In genomic region chr2:132455029-132455428, GRCm38 (mm10) we compare ENCODE assay signal across 22 mouse cellular contexts.
DNase-seq lines count a peak whose midpoint lies in the region; ATAC-seq and TF ChIP-seq lines count a peak whose summit lies in the region.
"Had no signal": no experiment of that assay in that cellular context is flagged by ENCODE, and none has a peak within 500 bp of the region (broad histone marks: within the 10 kb centered on the region; RNA-seq: fewer than 3 reads in every experiment).

No protein-coding gene starts in this region.

- H3K79me2 ChIP-seq in CH12.LX (replicated peaks; ENCODE audit: control insufficient read depth, extremely low read depth, insufficient read depth, poor library complexity, severe bottlenecking), result no peaks in the 10 kb centered on the region

- no peaks in the 10 kb centered on the region for H3K36me3 ChIP-seq in forebrain, embryonic 16.5 days (ENCODE audit: control insufficient read depth, insufficient read depth)
- no peaks in the 10 kb centered on the region for H3K36me3 ChIP-seq in forebrain, postnatal 0 days (ENCODE audit: insufficient read depth)
- H3K36me3 ChIP-seq in CH12.LX (replicated peaks in 1 of 2; ENCODE audit: control insufficient read depth in 1 of 2, insufficient read depth in 1 of 2, low read length in 1 of 2), result no peaks in the 10 kb centered on the region
- no peaks in the 10 kb centered on the region for H3K36me3 ChIP-seq in ES-E14 (ENCODE audit: control insufficient read depth, insufficient read depth, low read length, poor library complexity, severe bottlenecking)
- H3K36me3 ChIP-seq: embryonic facial prominence, embryonic 13.5 days; heart, embryonic 10.5 days; hindbrain, embryonic 12.5 days had no signal

- 0 out of 2 replicates have a peak, but pooled peaks have one; percentile 10 for ATAC-seq in forebrain, embryonic 16.5 days
- no peak for ATAC-seq in forebrain, postnatal 0 days
- ATAC-seq: hindbrain, embryonic 16.5 days; inflammation-experienced regulatory T-cells, adult 6 months; intestine, postnatal 0 days; Patski had no signal

- no peaks in the 10 kb centered on the region for H3K9me3 ChIP-seq in forebrain, embryonic 16.5 days (ENCODE audit: control insufficient read depth, low read length)
- H3K9me3 ChIP-seq in forebrain, postnatal 0 days (ENCODE audit: low read length), result no peaks in the 10 kb centered on the region
- H3K9me3 ChIP-seq in CH12.LX (replicated peaks; ENCODE audit: low read length), result no peaks in the 10 kb centered on the region
- no peaks in the 10 kb centered on the region for H3K9me3 ChIP-seq in ES-E14 (ENCODE audit: control insufficient read depth, insufficient read depth, low read depth, low read length)
- H3K9me3 ChIP-seq: embryonic facial prominence, embryonic 13.5 days; heart, embryonic 10.5 days; hindbrain, embryonic 12.5 days had no signal

- in situ Hi-C loops in CH12.LX (cut with MboI; ENCODE audit: low pct_ligation_motif_present, low pct_unique_long_range_greater_than_20kb, low sequenced_read_pairs), result no loop called here
- in situ Hi-C loops in ES-E14 (cut with MboI; ENCODE audit: low sequenced_read_pairs in 2 of 2, unreplicated experiment in 2 of 2), result no loop called here

- DNase-seq in forebrain, postnatal 0 days, result no peak
- DNase-seq in CH12.LX (ENCODE audit: extremely low read depth), result peak; percentile 14
- no peak for DNase-seq in ES-E14 (ENCODE audit: low read depth, low spot score)
- DNase-seq in brain, embryonic 14.5 days (ENCODE audit: low read depth), result peak; percentile 38
- no peak for DNase-seq in cerebellum, adult 2 months
- DNase-seq: adrenal gland, adult 8-10 months; adrenal gland, postnatal 36 days; cerebellum, adult 11-12 months; cerebellum, adult 9-11 months; cerebellum, postnatal 36 days; gastrocnemius, adult 2 months; gastrocnemius, postnatal 25 days; heart, postnatal 10 days; heart, postnatal 4 days had no signal

- dilution Hi-C loops in CH12.LX (cut with MboI; ENCODE audit: extremely low pct_ligation_motif_present, extremely low pct_unique_long_range_greater_than_20kb, low sequenced_read_pairs), result no loop called here

- TF ChIP-seq EP300 in CH12.LX (IDR thresholded peaks at IDR 0.05; ENCODE audit: low read length), result no peak

- H3K9ac ChIP-seq in forebrain, embryonic 16.5 days (replicated peaks; ENCODE audit: low read depth, low read length), result no peak overlapping the region
- no peak overlapping the region for H3K9ac ChIP-seq in forebrain, postnatal 0 days
- H3K9ac ChIP-seq in CH12.LX (ENCODE audit: insufficient read depth, low read depth) (no peak overlapping the region), ES-E14 (ENCODE audit: insufficient read depth, low read depth, low read length, poor library complexity, severe bottlenecking) (no peak overlapping the region)
- H3K9ac ChIP-seq: embryonic facial prominence, embryonic 13.5 days; hindbrain, embryonic 12.5 days had no signal

- no peak overlapping the region for H3K4me2 ChIP-seq in forebrain, embryonic 16.5 days (ENCODE audit: low read length)
- no peak overlapping the region for H3K4me2 ChIP-seq in forebrain, postnatal 0 days (ENCODE audit: low read depth)
- H3K4me2 ChIP-seq in CH12.LX (ENCODE audit: insufficient read depth, low read depth, poor library complexity, severe bottlenecking), result no peak overlapping the region
- H3K4me2 ChIP-seq: embryonic facial prominence, embryonic 13.5 days; hindbrain, embryonic 12.5 days had no signal

- TF ChIP-seq POLR2A in CH12.LX (IDR thresholded peaks at IDR 0.05; ENCODE audit: low read depth, low read length), result no peak
- no peak for TF ChIP-seq POLR2A in brain, embryonic 14.5 days (IDR thresholded peaks at IDR 0.05; ENCODE audit: borderline replicate concordance, extremely low read depth, insufficient read depth, insufficient read length, poor library complexity, severe bottlenecking)
- TF ChIP-seq POLR2A in cerebellum, adult 2 months (IDR thresholded peaks at IDR 0.05; ENCODE audit: borderline replicate concordance, insufficient read depth, low read length), result no peak

- no peak for TF ChIP-seq RAD21 in CH12.LX (IDR thresholded peaks at IDR 0.05; ENCODE audit: low read depth, low read length)

- no peaks in the 10 kb centered on the region for H3K4me1 ChIP-seq in forebrain, embryonic 16.5 days (replicated peaks; ENCODE audit: control insufficient read depth, insufficient read depth, low read length)
- no peaks in the 10 kb centered on the region for H3K4me1 ChIP-seq in forebrain, postnatal 0 days (ENCODE audit: insufficient read depth)
- peaks cover 0 to 11% of the 10 kb centered on the region in 2 experiments; a peak in 2 of 4 replicates for H3K4me1 ChIP-seq in CH12.LX (ENCODE audit: control insufficient read depth in 1 of 2, insufficient read depth in 2 of 2)
- H3K4me1 ChIP-seq in ES-E14 (ENCODE audit: control insufficient read depth in 2 of 2, insufficient read depth in 2 of 2, low read length in 2 of 2, poor library complexity in 1 of 2), result no peaks in the 10 kb centered on the region
- H3K4me1 ChIP-seq in cerebellum, adult 2 months (ENCODE audit: control insufficient read depth, insufficient read depth, low read length), result no peaks in the 10 kb centered on the region
- H3K4me1 ChIP-seq: embryonic facial prominence, embryonic 13.5 days; hindbrain, embryonic 12.5 days had no signal

- no peak overlapping the region for H3K4me3 ChIP-seq in forebrain, embryonic 16.5 days (replicated peaks; ENCODE audit: low read length)
- no peak overlapping the region for H3K4me3 ChIP-seq in forebrain, postnatal 0 days (ENCODE audit: low read depth, low read length)
- H3K4me3 ChIP-seq in CH12.LX (replicated peaks in 1 of 3; ENCODE audit: low read depth in 2 of 3, low read length in 2 of 3, poor library complexity in 1 of 3), result no peak overlapping the region
- no peak overlapping the region for H3K4me3 ChIP-seq in ES-E14 (ENCODE audit: insufficient read depth in 1 of 2, low read depth in 1 of 2, low read length in 2 of 2, poor library complexity in 1 of 2, severe bottlenecking in 1 of 2)
- no peak overlapping the region for H3K4me3 ChIP-seq in cerebellum, adult 2 months (replicated peaks; ENCODE audit: insufficient read depth, low read depth, low read length)
- H3K4me3 ChIP-seq: embryonic facial prominence, embryonic 13.5 days; gastrocnemius, adult 2 months; heart, embryonic 10.5 days; hindbrain, embryonic 12.5 days had no signal

- no peak overlapping the region for H3K27ac ChIP-seq in forebrain, embryonic 16.5 days (ENCODE audit: low read length)
- H3K27ac ChIP-seq in forebrain, postnatal 0 days (ENCODE audit: low read depth, low read length), result no peak overlapping the region
- H3K27ac ChIP-seq in CH12.LX (ENCODE audit: insufficient read depth, low read depth) (no peak overlapping the region), ES-E14 (ENCODE audit: insufficient read depth, low read depth, low read length, poor library complexity, severe bottlenecking) (no peak overlapping the region)
- H3K27ac ChIP-seq in cerebellum, adult 2 months (ENCODE audit: insufficient read depth, low read length), result no peak overlapping the region
- H3K27ac ChIP-seq: embryonic facial prominence, embryonic 13.5 days; gastrocnemius, adult 2 months; heart, embryonic 10.5 days; hindbrain, embryonic 12.5 days had no signal

- WGBS in forebrain, embryonic 16.5 days, result 68% methylated on average over 1 of the region's 1 CpGs
- WGBS in forebrain, postnatal 0 days, result 77% methylated on average over 1 of the region's 1 CpGs
- WGBS in cerebellum, adult 2 months, result 92% methylated on average over 1 of the region's 1 CpGs

- TF ChIP-seq CTCF in forebrain, postnatal 0 days (IDR thresholded peaks at IDR 0.05; ENCODE audit: low read depth), result no peak
- TF ChIP-seq CTCF in CH12.LX (conservative IDR thresholded peaks at IDR 0.05 in 1 of 2, IDR thresholded peaks at IDR 0.05 in 1 of 2; ENCODE audit: low read depth in 2 of 2, low read length in 2 of 2), result no peak
- no peak for TF ChIP-seq CTCF in brain, embryonic 14.5 days (IDR thresholded peaks at IDR 0.05; ENCODE audit: borderline replicate concordance, extremely low read depth, insufficient read depth, insufficient read length)
- TF ChIP-seq CTCF in cerebellum, adult 2 months (IDR thresholded peaks at IDR 0.05; ENCODE audit: borderline replicate concordance, insufficient read depth, low read depth, low read length), result no peak

- H3K27me3 ChIP-seq in forebrain, embryonic 16.5 days (replicated peaks; ENCODE audit: control insufficient read depth, insufficient read depth, low read length), result no peaks in the 10 kb centered on the region
- H3K27me3 ChIP-seq in forebrain, postnatal 0 days (ENCODE audit: insufficient read depth, low read length), result no peaks in the 10 kb centered on the region
- H3K27me3 ChIP-seq in CH12.LX (replicated peaks), result no peaks in the 10 kb centered on the region
- no peaks in the 10 kb centered on the region for H3K27me3 ChIP-seq in cerebellum, adult 2 months (ENCODE audit: control insufficient read depth, insufficient read depth, low read length)
- H3K27me3 ChIP-seq: embryonic facial prominence, embryonic 13.5 days; hindbrain, embryonic 12.5 days; Patski had no signal

TF ChIP-seq in CH12.LX, 34 proteins besides CTCF, POLR2A, EP300 and RAD21:
- 0 out of 2 replicates have a peak, but pooled peaks have one; percentile 53 for TF ChIP-seq TBP (conservative IDR thresholded peaks at IDR 0.05; ENCODE audit: low read depth, low read length)
- TF ChIP-seq JUND (conservative IDR thresholded peaks at IDR 0.05; ENCODE audit: low read depth, low read length), result no peak

TF ChIP-seq in ES-E14, 5 proteins besides CTCF, POLR2A, EP300 and RAD21:
- TF ChIP-seq ZNF384 (IDR thresholded peaks at IDR 0.05; ENCODE audit: low read depth, low read length) (no peak), ZC3H11A (IDR thresholded peaks at IDR 0.05; ENCODE audit: borderline replicate concordance, low read depth, low read length) (no peak), HCFC1 (IDR thresholded peaks at IDR 0.05; ENCODE audit: borderline replicate concordance, insufficient read depth, low read length) (0 out of 2 replicates have a peak, but pooled peaks have one; percentile 26), CHD2 (IDR thresholded peaks at IDR 0.05; ENCODE audit: low read depth, low read length) (no peak)

Comparison
In these comparisons a context has a peak if more than half of its experiments do, and no peak if none do; other contexts are left out.
1. DNase-seq: peak in CH12.LX (single experiment) and brain, embryonic 14.5 days (single experiment); none in forebrain, postnatal 0 days (single experiment), ES-E14 (single experiment) and cerebellum, adult 2 months (0 of 2).